Mouse (Mus musculus) embryonic fibroblast, embryonic 13.5 days (primary cell): Measurements from ENCODE around the gene Gas1. TPM values are rescaled to one million over a fixed set of nuclear protein-coding genes. Genes with fewer than 3 reads are reported as not detected.

ENCODE experiments used
- H3K27ac ChIP-seq: 2 replicates; pipeline ENCODE4 v1.5.1; 2012; ENCODE audit warnings: low read length, control low read depth, inconsistent platforms; ENCODE audit not compliant: insufficient read depth
- H3K4me1 ChIP-seq: 2 replicates; pipeline ENCODE4 v1.6.1; 2011; ENCODE audit warnings: low read length; ENCODE audit not compliant: control insufficient read depth, insufficient read depth
- H3K4me3 ChIP-seq: 2 replicates; pipeline ENCODE4 v1.5.1; 2011; ENCODE audit warnings: mild to moderate bottlenecking, control low read depth, low read length; ENCODE audit not compliant: insufficient read depth
- CTCF ChIP-seq: IDR thresholded peaks from 2 replicates; pipeline ENCODE4 v1.5.1; 2011; ENCODE audit warnings: mild to moderate bottlenecking, control low read depth, low read length, moderate library complexity, borderline replicate concordance; ENCODE audit not compliant: insufficient read depth
- POLR2A ChIP-seq: IDR thresholded peaks from 2 replicates; pipeline ENCODE4 v1.6.1; 2011; ENCODE audit warnings: low read depth, mild to moderate bottlenecking, control low read depth, low read length, moderate library complexity
- polyA plus RNA-seq: library from polyadenylated mRNA; stranded (reverse); fragments of >200 nt; gene quantifications from 2 replicates; pipeline ENCODE4 v1.2.4, GENCODE M21; 2011; ENCODE audit warnings: low read depth; ENCODE audit not compliant: missing spikeins, insufficient read length

Gene Gas1
- polyA plus RNA-seq, 1 experiment = 241 TPM

- no peak for TF ChIP-seq CTCF
- TF ChIP-seq POLR2A = no peak
- no peaks in the 10 kb centered on the region for H3K4me1 ChIP-seq
- no peak overlapping the region for H3K27ac ChIP-seq
- no peak overlapping the region for H3K4me3 ChIP-seq
Measured at GRCm38 (mm10) chr13:60125020-60125419, 52.1 kb downstream of the Gas1 start.

GRCm38 (mm10) chr13:60124456-60124855 lies 52.7 kb downstream of the Gas1 start:
- Histone ChIP-seq H3K4me1 (no peaks in the 10 kb centered on the region), H3K27ac (no peak overlapping the region), H3K4me3 (no peak overlapping the region)
- TF ChIP-seq CTCF (no peak), POLR2A (no peak)
